Mouse (Mus musculus): ENCODE measurements around the gene Snd1.

Snd1 gene

GRCm38 (mm10) chr6:28474839-28475238 lies at the start of gene Snd1:
TSS of gene Snd1 (plus strand) at chr6:28475139.
- DNase-seq (ENCODE audit: low read depth, low spot score): no peak

- no peak for DNase-seq (ENCODE audit: low read depth, low spot score)
Observed at GRCm38 (mm10) chr6:28427096-28427839, 47.7 kb upstream of the Snd1 start, which contains the start of gene Fscn3. TSS of gene Fscn3 (plus strand) at chr6:28427789.

- no peak for DNase-seq (ENCODE audit: low read depth, low spot score)
Observed at GRCm38 (mm10) chr6:28428290-28428689, 46.6 kb upstream of the Snd1 start, which contains the start of gene Gcc1. TSS of gene Gcc1 (minus strand) at chr6:28428390.

- no peak for DNase-seq (ENCODE audit: low read depth, low spot score)
Observed at GRCm38 (mm10) chr6:28429870-28430269, 45.1 kb upstream of the Snd1 start.

- DNase-seq (ENCODE audit: low read depth, low spot score): no peak
Observed at GRCm38 (mm10) chr6:28430795-28431537, 44.0 kb upstream of the Snd1 start.

- DNase-seq (ENCODE audit: low read depth, low spot score): no peak
Observed at GRCm38 (mm10) chr6:28431538-28431855, 43.4 kb upstream of the Snd1 start.

GRCm38 (mm10) chr6:28447937-28448336 lies 27.0 kb upstream of the Snd1 start:
- DNase-seq (ENCODE audit: low read depth, low spot score): no peak

- no peak for DNase-seq (ENCODE audit: low read depth, low spot score)
Observed at GRCm38 (mm10) chr6:28449253-28449652, 25.7 kb upstream of the Snd1 start, which contains the start of gene Pax4. TSS of gene Pax4 (minus strand) at chr6:28449353.

- DNase-seq (ENCODE audit: low read depth, low spot score): peak; percentile 18
Observed at GRCm38 (mm10) chr6:28450481-28450880, 24.5 kb upstream of the Snd1 start.

- no peak for DNase-seq (ENCODE audit: low read depth, low spot score)
Observed at GRCm38 (mm10) chr6:28450977-28451376, 24.0 kb upstream of the Snd1 start.

GRCm38 (mm10) chr6:28459221-28459668 lies 15.7 kb upstream of the Snd1 start:
- no peak for DNase-seq (ENCODE audit: low read depth, low spot score)

- peak; percentile 27 for DNase-seq (ENCODE audit: low read depth, low spot score)
Observed at GRCm38 (mm10) chr6:28460534-28460933, 14.4 kb upstream of the Snd1 start.

GRCm38 (mm10) chr6:28464630-28465029 lies 10.3 kb upstream of the Snd1 start:
- peak; percentile 71 for DNase-seq (ENCODE audit: low read depth, low spot score)

- DNase-seq (ENCODE audit: low read depth, low spot score): no peak
Observed at GRCm38 (mm10) chr6:28470017-28470602, 4.8 kb upstream of the Snd1 start.

- no peak for DNase-seq (ENCODE audit: low read depth, low spot score)
Observed at GRCm38 (mm10) chr6:28470621-28471020, 4.3 kb upstream of the Snd1 start.

- no peak for DNase-seq (ENCODE audit: low read depth, low spot score)
Observed at GRCm38 (mm10) chr6:28471284-28472035, 3.5 kb upstream of the Snd1 start.

- no peak for DNase-seq (ENCODE audit: low read depth, low spot score)
Observed at GRCm38 (mm10) chr6:28474211-28474610, 728 bp upstream of the Snd1 start.

- DNase-seq (ENCODE audit: low read depth, low spot score): peak; percentile 100
Observed at GRCm38 (mm10) chr6:28479865-28480751, 5.2 kb downstream of the Snd1 start.

- DNase-seq (ENCODE audit: low read depth, low spot score): no peak
Observed at GRCm38 (mm10) chr6:28480752-28481492, 6.0 kb downstream of the Snd1 start.

- no peak for DNase-seq (ENCODE audit: low read depth, low spot score)
Observed at GRCm38 (mm10) chr6:28482711-28483315, 7.9 kb downstream of the Snd1 start.

All from mesoderm, embryonic 11.5 days (tissue).